Comparison of ENCODE assay signal across 9 mouse cellular contexts in the genomic region with DNA sequence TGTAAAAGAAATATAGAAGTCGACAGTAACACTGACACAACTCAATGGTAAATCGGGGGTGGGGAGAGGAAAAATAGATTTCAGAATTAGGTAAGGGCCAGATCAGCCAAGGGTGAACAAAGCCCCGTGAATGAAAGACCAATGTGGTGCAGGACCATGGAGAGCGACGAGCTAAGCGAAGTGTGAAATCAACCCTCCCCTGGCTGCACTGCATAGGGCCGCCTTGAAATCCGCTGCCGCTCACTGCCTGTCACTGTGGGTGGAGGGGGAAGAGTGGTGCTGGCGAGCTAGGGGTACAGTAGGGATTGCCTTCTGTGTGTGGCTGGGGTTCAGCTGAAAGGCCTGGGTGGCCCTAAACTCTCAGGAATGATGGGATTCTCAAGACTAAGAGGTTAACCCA.
DNase-seq lines count a peak whose midpoint lies in the region; ATAC-seq and TF ChIP-seq lines count a peak whose summit lies in the region.
"Had no signal": no experiment of that assay in that cellular context is flagged by ENCODE, and none has a peak within 500 bp of the region (broad histone marks: within the 10 kb centered on the region; RNA-seq: fewer than 3 reads in every experiment).

No protein-coding gene starts in this region.

- H3K9ac ChIP-seq in lung, embryonic 14.5 days: no peak overlapping the region
- no peak overlapping the region for H3K9ac ChIP-seq in forebrain, embryonic 15.5 days (replicated peaks)
- no peak overlapping the region for H3K9ac ChIP-seq in kidney, postnatal 0 days (ENCODE audit: low read depth, low read length)
- H3K9ac ChIP-seq in neural tube, embryonic 13.5 days: no peak overlapping the region
- H3K9ac ChIP-seq in intestine, embryonic 15.5 days: no peak overlapping the region
- H3K9ac ChIP-seq: limb, embryonic 12.5 days had no signal

- H3K36me3 ChIP-seq in lung, embryonic 14.5 days (ENCODE audit: insufficient read depth): no peaks in the 10 kb centered on the region
- no peaks in the 10 kb centered on the region for H3K36me3 ChIP-seq in forebrain, embryonic 15.5 days
- no peaks in the 10 kb centered on the region for H3K36me3 ChIP-seq in kidney, postnatal 0 days (ENCODE audit: insufficient read depth, low read length)
- H3K36me3 ChIP-seq in neural tube, embryonic 13.5 days: no peaks in the 10 kb centered on the region
- H3K36me3 ChIP-seq in intestine, embryonic 15.5 days: no peaks in the 10 kb centered on the region
- H3K36me3 ChIP-seq: limb, embryonic 12.5 days had no signal

- H3K9me3 ChIP-seq in lung, embryonic 14.5 days (ENCODE audit: low read depth, low read length): no peaks in the 10 kb centered on the region
- no peaks in the 10 kb centered on the region for H3K9me3 ChIP-seq in forebrain, embryonic 15.5 days
- no peaks in the 10 kb centered on the region for H3K9me3 ChIP-seq in kidney, postnatal 0 days (replicated peaks; ENCODE audit: low read length)
- no peaks in the 10 kb centered on the region for H3K9me3 ChIP-seq in neural tube, embryonic 13.5 days
- H3K9me3 ChIP-seq in intestine, embryonic 15.5 days: no peaks in the 10 kb centered on the region
- H3K9me3 ChIP-seq: limb, embryonic 12.5 days had no signal

- H3K4me3 ChIP-seq in lung, embryonic 14.5 days (ENCODE audit: low read depth, low read length): no peak overlapping the region
- no peak overlapping the region for H3K4me3 ChIP-seq in forebrain, embryonic 15.5 days
- no peak overlapping the region for H3K4me3 ChIP-seq in kidney, postnatal 0 days (replicated peaks; ENCODE audit: low read depth, low read length)
- no peak overlapping the region for H3K4me3 ChIP-seq in neural tube, embryonic 13.5 days
- no peak overlapping the region for H3K4me3 ChIP-seq in intestine, embryonic 15.5 days (replicated peaks)
- H3K4me3 ChIP-seq: limb, embryonic 12.5 days had no signal

- no peak overlapping the region for H3K27ac ChIP-seq in lung, embryonic 14.5 days (ENCODE audit: low read depth)
- no peak overlapping the region for H3K27ac ChIP-seq in forebrain, embryonic 15.5 days (replicated peaks)
- H3K27ac ChIP-seq in kidney, postnatal 0 days: no peak overlapping the region
- no peak overlapping the region for H3K27ac ChIP-seq in neural tube, embryonic 13.5 days (replicated peaks)
- H3K27ac ChIP-seq in intestine, embryonic 15.5 days: no peak overlapping the region
- H3K27ac ChIP-seq: limb, embryonic 12.5 days had no signal

- 8% methylated on average over 10 of the region's 10 CpGs for WGBS in lung, embryonic 14.5 days
- 7% methylated on average over 10 of the region's 10 CpGs for WGBS in forebrain, embryonic 15.5 days
- WGBS in kidney, postnatal 0 days: 6% methylated on average over 10 of the region's 10 CpGs
- WGBS in neural tube, embryonic 13.5 days: 9% methylated on average over 10 of the region's 10 CpGs
- 9% methylated on average over 10 of the region's 10 CpGs for WGBS in intestine, embryonic 15.5 days

- no peak overlapping the region for H3K4me2 ChIP-seq in lung, embryonic 14.5 days
- H3K4me2 ChIP-seq in forebrain, embryonic 15.5 days (replicated peaks): no peak overlapping the region
- no peak overlapping the region for H3K4me2 ChIP-seq in kidney, postnatal 0 days (ENCODE audit: low read length)
- no peak overlapping the region for H3K4me2 ChIP-seq in neural tube, embryonic 13.5 days
- no peak overlapping the region for H3K4me2 ChIP-seq in intestine, embryonic 15.5 days (replicated peaks)
- H3K4me2 ChIP-seq: limb, embryonic 12.5 days had no signal

- DNase-seq in lung, embryonic 14.5 days: peak; percentile 90
- DNase-seq in lung, postnatal 25 days (ENCODE audit: low spot score): no peak
- peak; percentile 8 for DNase-seq in adrenal gland, adult 2 months
- peak; percentile 89 for DNase-seq in kidney, postnatal 0 days (ENCODE audit: low spot score)
- no peak for DNase-seq in c-Kit-positive CD71-positive TER-119-positive erythroid progenitor cells, embryonic 14.5 days (ENCODE audit: low spot score)

- ATAC-seq in lung, embryonic 14.5 days (ENCODE audit: insufficient read depth): peak; percentile 71; the same call in 1 of the 2 replicates
- ATAC-seq in forebrain, embryonic 15.5 days (replicated peaks): 0 out of 2 replicates have a peak, but pooled peaks have one; percentile 53
- peak; percentile 52; the same call in 1 of the 2 replicates for ATAC-seq in kidney, postnatal 0 days (replicated peaks; ENCODE audit: low FRiP score, low read depth)
- ATAC-seq in neural tube, embryonic 13.5 days (ENCODE audit: low read depth): peak; percentile 45; the same call in 1 of the 2 replicates
- no peak for ATAC-seq in intestine, embryonic 15.5 days

- H3K27me3 ChIP-seq in lung, embryonic 14.5 days (ENCODE audit: insufficient read depth, low read length): no peaks in the 10 kb centered on the region
- no peaks in the 10 kb centered on the region for H3K27me3 ChIP-seq in forebrain, embryonic 15.5 days
- no peaks in the 10 kb centered on the region for H3K27me3 ChIP-seq in kidney, postnatal 0 days (ENCODE audit: insufficient read depth, low read length)
- H3K27me3 ChIP-seq in neural tube, embryonic 13.5 days: no peaks in the 10 kb centered on the region
- H3K27me3 ChIP-seq in intestine, embryonic 15.5 days (replicated peaks): no peaks in the 10 kb centered on the region

- H3K4me1 ChIP-seq in lung, embryonic 14.5 days (ENCODE audit: insufficient read depth): no peaks in the 10 kb centered on the region
- H3K4me1 ChIP-seq in forebrain, embryonic 15.5 days: peaks cover 15% of the 10 kb centered on the region
- no peaks in the 10 kb centered on the region for H3K4me1 ChIP-seq in kidney, postnatal 0 days (replicated peaks; ENCODE audit: insufficient read depth, low read length)
- peaks cover 15% of the 10 kb centered on the region for H3K4me1 ChIP-seq in neural tube, embryonic 13.5 days (replicated peaks)
- H3K4me1 ChIP-seq in intestine, embryonic 15.5 days (replicated peaks): no peaks in the 10 kb centered on the region
- H3K4me1 ChIP-seq: limb, embryonic 12.5 days had no signal

- no peak for TF ChIP-seq CTCF in lung, embryonic 14.5 days (IDR thresholded peaks at IDR 0.05; ENCODE audit: low read depth)
- TF ChIP-seq CTCF in kidney, postnatal 0 days (IDR thresholded peaks at IDR 0.05; ENCODE audit: low read depth): no peak

Comparison
In these comparisons a context has a peak if more than half of its experiments do, and no peak if none do; other contexts are left out.
1. DNase-seq: peak in lung, embryonic 14.5 days (single experiment), adrenal gland, adult 2 months (single experiment) and kidney, postnatal 0 days (single experiment); none in lung, postnatal 25 days (single experiment) and c-Kit-positive CD71-positive TER-119-positive erythroid progenitor cells, embryonic 14.5 days (single experiment).